Mouse (Mus musculus) urinary bladder, adult 2 months (tissue): Measurements from ENCODE around the gene Kat14. TPM values are rescaled to one million over a fixed set of nuclear protein-coding genes. Genes with fewer than 3 reads are reported as not detected.
A peak's percentile ranks its signal among the peaks of the same experiment; 100 is the strongest.

ENCODE experiments used
- DNase-seq: peaks from one replicate; pipeline ENCODE4 v3.0.0; 2022; ENCODE audit warnings: low spot score
- polyA plus RNA-seq: library from polyadenylated mRNA; depleted of rRNA; stranded (reverse); fragments of >200 nt; gene quantifications from 2 replicates; pipeline ENCODE4 v1.2.3, GENCODE M21; 2012; rRNA removed

The Kat14 gene
- polyA plus RNA-seq, 1 experiment, result 27.7 TPM

DNA sequence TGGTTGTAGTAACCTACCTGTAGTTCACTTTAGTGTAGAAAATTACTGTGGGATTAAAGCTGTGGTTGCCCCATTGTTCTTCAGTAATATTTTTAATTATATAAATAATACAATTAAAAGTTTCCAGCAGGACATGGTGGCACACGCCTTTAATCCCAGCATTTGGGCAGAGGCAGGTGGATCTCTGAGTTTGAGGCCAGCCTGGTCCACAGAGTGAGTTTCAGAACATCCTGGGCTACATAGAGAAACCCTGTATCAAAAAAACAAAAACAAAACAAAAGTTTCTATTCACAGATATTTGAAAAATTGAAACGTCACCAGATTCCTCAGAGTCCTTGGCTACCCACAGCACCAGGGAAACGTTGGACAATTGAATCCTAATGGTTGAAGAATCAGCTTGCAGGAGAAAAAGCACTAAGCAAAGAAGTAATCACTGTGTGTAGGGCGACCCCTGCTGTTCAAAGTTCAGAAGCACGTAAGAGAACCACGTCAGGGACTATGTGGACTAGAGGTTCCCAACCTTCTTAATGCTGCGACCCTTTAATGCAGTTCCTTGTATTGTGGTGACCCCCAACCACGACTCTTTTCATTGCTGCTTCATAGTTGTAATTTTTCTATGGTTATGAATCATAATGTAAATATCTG is 83.7 kb downstream of the Kat14 start:
- peak; percentile 35 for DNase-seq

Other genes with a start within 250 kb of the Kat14 start
- gene Mgme1, start 98.3 kb upstream of the Kat14 start, polyA plus RNA-seq, result 8.3 TPM in 2 replicates
- 66.6 and 72.2 TPM in 2 replicates for gene Snx5, start 98.1 kb upstream of the Kat14 start, polyA plus RNA-seq
- 4.9 and 5.7 TPM in 2 replicates for gene Ovol2, start 36.8 kb upstream of the Kat14 start, polyA plus RNA-seq
- not detected in 2 replicates for gene Pet117, start within 50 bp of the Kat14 start, polyA plus RNA-seq
- 2.1 and 2.7 TPM in 2 replicates for gene Dzank1, start 158.4 kb downstream of the Kat14 start, polyA plus RNA-seq
- gene Polr3f, start 158.7 kb downstream of the Kat14 start, polyA plus RNA-seq, result 15.4 and 16.2 TPM in 2 replicates
- gene Rbbp9, start 181.9 kb downstream of the Kat14 start, polyA plus RNA-seq, result 36.1 and 36.8 TPM in 2 replicates
- gene Sec23b, start 187.2 kb downstream of the Kat14 start, polyA plus RNA-seq, result 42.7 and 51.4 TPM in 2 replicates
- gene Smim26, start 225.1 kb downstream of the Kat14 start, polyA plus RNA-seq, result 53.9 and 61.6 TPM in 2 replicates
- gene Dtd1, start 230.9 kb downstream of the Kat14 start, polyA plus RNA-seq, result 21.6 and 24.7 TPM in 2 replicates